Mouse (Mus musculus) thymus, adult 2 months (tissue): ENCODE measurements around the gene Trim27. TPM values are rescaled to one million over a fixed set of nuclear protein-coding genes. Genes with fewer than 3 reads are reported as not detected.

ENCODE experiments used
- DNase-seq: peaks from one replicate; pipeline ENCODE4 v3.0.0; 2021
- H3K27ac ChIP-seq: fragments of 200-500 bp; 2 replicates; pipeline ENCODE4 v1.5.1; 2012; ENCODE audit warnings: low read length, control low read depth; ENCODE audit not compliant: control insufficient read depth, insufficient read depth
- H3K27me3 ChIP-seq: fragments of 200-500 bp; 2 replicates; pipeline ENCODE4 v1.6.1; 2012; ENCODE audit warnings: mild to moderate bottlenecking, low read length, moderate library complexity, mixed read lengths; ENCODE audit not compliant: control insufficient read depth, insufficient read depth
- H3K36me3 ChIP-seq: fragments of 200-500 bp; 2 replicates; pipeline ENCODE4 v1.6.1; 2012; ENCODE audit warnings: mild to moderate bottlenecking, low read length, moderate library complexity; ENCODE audit not compliant: control insufficient read depth, insufficient read depth
- H3K4me1 ChIP-seq: fragments of 200-500 bp; replicated peaks from 2 replicates; pipeline ENCODE4 v1.6.1; 2012; ENCODE audit warnings: low read length; ENCODE audit not compliant: control insufficient read depth, insufficient read depth
- H3K4me3 ChIP-seq: fragments of 200-500 bp; 2 replicates; pipeline ENCODE4 v1.5.1; 2012; ENCODE audit warnings: mild to moderate bottlenecking, low read length, control low read depth, moderate library complexity; ENCODE audit not compliant: control insufficient read depth, insufficient read depth
- CTCF ChIP-seq: fragments of 200-500 bp; IDR thresholded peaks from 2 replicates; pipeline ENCODE4 v1.5.1; 2012; ENCODE audit warnings: mild to moderate bottlenecking, control low read depth, low read length, moderate library complexity, borderline replicate concordance; ENCODE audit not compliant: control insufficient read depth, poor library complexity, insufficient read depth; ENCODE audit errors: extremely low read depth
- POLR2A ChIP-seq: fragments of 200-500 bp; IDR thresholded peaks from 2 replicates; pipeline ENCODE4 v1.6.1; 2012; ENCODE audit warnings: mild to moderate bottlenecking, low read length, control low read depth, moderate library complexity; ENCODE audit not compliant: control insufficient read depth, poor library complexity, insufficient read depth; ENCODE audit errors: extremely low read depth
- WGBS: fragments of 180-500 bp; shearing (Covaris S2); methylation state at CpG from one replicate; pipeline ENCODE4 v1.1.7; 2018; 5-methylcytosine and 5-hydroxymethylcytosine counted together
- polyA plus RNA-seq: library from polyadenylated mRNA; depleted of rRNA; stranded (reverse); fragments of >200 nt; gene quantifications from 2 replicates; pipeline ENCODE4 v1.2.3, GENCODE M21; 2012

Gene Trim27
- polyA plus RNA-seq, 1 experiment, result 131 TPM

GRCm38 (mm10) chr13:21226031-21226430 is 46.8 kb downstream of the Trim27 start:
- TF ChIP-seq CTCF (no peak), POLR2A (no peak)
- H3K27me3 ChIP-seq, result no peaks in the 10 kb centered on the region
- H3K27ac ChIP-seq, result no peak overlapping the region
- H3K4me1 ChIP-seq, result peaks cover 11% of the 10 kb centered on the region
- no peaks in the 10 kb centered on the region for H3K36me3 ChIP-seq
- H3K4me3 ChIP-seq, result no peak overlapping the region
- no peak for DNase-seq
- 67% methylated on average over 3 of the region's 3 CpGs for WGBS

GRCm38 (mm10) chr13:21233732-21234705 is 54.8 kb downstream of the Trim27 start:
- Histone ChIP-seq H3K4me3 (peak overlapping the region; percentile 42), H3K27ac (no peak overlapping the region), H3K4me1 (peaks cover 3% of the 10 kb centered on the region), H3K36me3 (no peaks in the 10 kb centered on the region), H3K27me3 (no peaks in the 10 kb centered on the region)
- 1% methylated on average over 43 of the region's 43 CpGs for WGBS
- peak; percentile 80 for DNase-seq
- TF ChIP-seq POLR2A (no peak), CTCF (no peak)

GRCm38 (mm10) chr13:21236714-21237113 is 57.5 kb downstream of the Trim27 start:
- Histone ChIP-seq H3K4me1 (peaks cover 3% of the 10 kb centered on the region), H3K4me3 (no peak overlapping the region), H3K27me3 (no peaks in the 10 kb centered on the region), H3K27ac (no peak overlapping the region), H3K36me3 (no peaks in the 10 kb centered on the region)
- 93% methylated on average over 2 of the region's 2 CpGs for WGBS
- TF ChIP-seq POLR2A (no peak), CTCF (no peak)
- DNase-seq, result no peak

GRCm38 (mm10) chr13:21237161-21237560 is 57.9 kb downstream of the Trim27 start:
- TF ChIP-seq POLR2A (no peak), CTCF (no peak)
- Histone ChIP-seq H3K27ac (no peak overlapping the region), H3K4me3 (no peak overlapping the region), H3K4me1 (peaks cover 3% of the 10 kb centered on the region), H3K36me3 (no peaks in the 10 kb centered on the region), H3K27me3 (no peaks in the 10 kb centered on the region)
- no peak for DNase-seq
- WGBS, result 91% methylated on average over 6 of the region's 6 CpGs

- Histone ChIP-seq H3K4me3 (no peak overlapping the region), H3K36me3 (no peaks in the 10 kb centered on the region), H3K27me3 (peaks cover 3% of the 10 kb centered on the region; the same call in 1 of the 2 replicates), H3K27ac (no peak overlapping the region), H3K4me1 (peaks cover 3% of the 10 kb centered on the region; the same call in 1 of the 2 replicates)
- DNase-seq, result no peak
- WGBS, result 75% methylated on average over 7 of the region's 7 CpGs
- TF ChIP-seq CTCF (no peak), POLR2A (no peak)
These were observed 61.5 kb downstream of the Trim27 start for GRCm38 (mm10) chr13:21240788-21241187.

DNA sequence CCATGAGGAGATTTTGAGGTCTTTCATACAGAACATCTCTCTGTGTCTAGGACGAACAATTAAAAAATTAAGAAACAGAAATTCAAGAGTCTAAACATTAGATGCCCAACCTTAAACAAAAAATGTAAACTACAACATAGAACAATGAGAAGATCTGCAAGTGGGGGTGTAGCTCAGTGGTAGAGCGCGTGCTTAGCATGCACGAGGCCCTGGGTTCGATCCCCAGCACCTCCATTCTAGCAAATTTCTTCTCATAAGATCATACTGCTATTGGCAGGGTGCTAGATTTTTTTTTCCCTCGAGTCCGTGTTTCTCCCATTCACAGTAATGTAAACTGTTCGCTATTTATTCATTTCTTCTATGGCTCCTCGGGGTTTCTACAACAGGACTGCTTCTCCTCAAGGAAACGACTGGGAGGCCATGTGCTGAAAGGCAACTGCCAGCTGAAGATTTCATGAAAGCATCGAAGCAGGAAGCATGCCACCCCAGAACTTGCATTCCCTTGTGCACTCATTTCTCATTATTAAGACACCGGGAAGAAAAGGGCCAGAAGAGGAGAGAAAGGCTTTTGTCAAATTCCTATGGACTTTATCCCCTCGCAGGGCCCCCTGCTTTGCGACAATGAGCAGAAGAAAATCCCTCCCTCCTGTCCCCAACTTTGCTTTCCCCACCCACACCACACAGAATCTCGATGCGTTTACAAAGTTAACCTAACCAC is 63.3 kb downstream of the Trim27 start:
- 20% methylated on average over 16 of the region's 16 CpGs for WGBS
- H3K4me3 ChIP-seq, result no peak overlapping the region
- no peaks in the 10 kb centered on the region for H3K36me3 ChIP-seq

DNA sequence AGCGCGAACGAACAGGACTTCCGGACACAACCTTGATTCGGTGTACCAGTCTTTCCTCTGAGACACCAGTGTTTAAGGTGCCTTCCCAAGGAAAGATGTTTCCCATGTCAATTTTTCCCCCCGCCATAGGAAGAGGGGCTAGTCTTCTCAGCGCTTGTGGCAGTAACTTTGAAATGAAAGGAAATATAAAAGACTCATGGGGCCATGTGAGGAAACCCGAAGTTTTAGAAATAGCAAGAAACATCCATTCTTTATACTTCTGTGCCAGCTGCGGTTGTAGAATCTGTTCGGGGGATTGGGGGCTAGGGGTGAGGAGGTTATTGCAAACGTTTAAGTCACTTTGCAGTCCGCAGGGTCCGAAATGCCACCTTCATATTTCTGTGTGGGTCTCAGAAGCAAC is 64.0 kb downstream of the Trim27 start:
- no peak overlapping the region for H3K4me3 ChIP-seq
- TF ChIP-seq CTCF (no peak), POLR2A (no peak)
- H3K36me3 ChIP-seq, result no peaks in the 10 kb centered on the region
- H3K27me3 ChIP-seq, result peaks cover 3% of the 10 kb centered on the region; the same call in 1 of the 2 replicates
- no peak overlapping the region for H3K27ac ChIP-seq
- WGBS, result 15% methylated on average over 13 of the region's 13 CpGs
- no peak for DNase-seq
- peaks cover 3% of the 10 kb centered on the region; the same call in 1 of the 2 replicates for H3K4me1 ChIP-seq

More for the DNA sequence above, 63.3 kb downstream of the Trim27 start:
- H3K27ac ChIP-seq, result no peak overlapping the region
- TF ChIP-seq POLR2A (no peak), CTCF (no peak)
- peaks cover 3% of the 10 kb centered on the region; the same call in 1 of the 2 replicates for H3K27me3 ChIP-seq
- peaks cover 3% of the 10 kb centered on the region; the same call in 1 of the 2 replicates for H3K4me1 ChIP-seq
- DNase-seq, result no peak
